Mouse (Mus musculus) frontal cortex, postnatal 25 days (tissue): ENCODE data around the gene Pak3.
A peak's percentile ranks its signal among the peaks of the same experiment; 100 is the strongest.
"Not testable (repeated sequence)": the region's sequence is repeated elsewhere in the genome, so short reads cannot be mapped to it uniquely, and the experiment has no call there.

Experiments
- DNase-seq, 2 experiments: peaks; one replicate each; pipeline ENCODE4 v3.0.0; 2022; ENCODE audit warnings: low spot score in 2 of 2

Pak3 gene

DNA sequence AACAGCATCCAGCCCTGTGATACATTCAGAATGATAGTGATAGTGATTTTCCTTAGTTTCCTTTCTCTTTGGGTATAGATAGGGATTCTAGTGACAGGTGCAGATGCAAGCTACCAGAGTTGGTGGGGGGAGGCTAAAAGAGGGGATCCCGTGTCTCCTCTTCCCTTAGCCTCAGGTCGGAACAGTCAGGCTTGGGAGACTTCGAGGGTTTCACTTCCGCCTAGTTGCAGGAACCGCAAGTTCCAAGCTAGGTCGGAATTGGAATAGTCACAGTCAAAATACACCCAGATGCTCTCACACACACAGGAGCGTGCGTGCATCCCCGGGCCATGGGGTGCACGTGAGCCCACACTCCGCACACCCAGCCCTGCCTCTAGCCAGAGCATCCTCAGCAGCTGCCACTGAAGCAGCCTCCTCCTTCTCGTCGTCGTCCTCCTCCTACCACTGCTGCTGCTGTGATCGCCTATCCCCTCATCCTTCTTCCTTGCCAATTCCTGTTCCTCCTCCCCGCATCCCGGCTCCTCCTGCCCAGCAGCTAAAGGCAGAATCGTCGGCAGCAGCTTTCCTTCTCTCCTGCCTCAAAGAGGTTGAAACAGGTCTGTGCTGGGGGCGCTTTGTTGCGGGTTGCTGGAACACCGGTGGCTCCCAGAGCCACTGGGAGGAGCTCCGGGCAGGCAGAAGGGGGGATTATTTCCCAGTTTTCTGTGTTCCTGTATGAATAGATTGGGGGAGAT lies at the start of gene Pak3:
Pak3 (plus strand) TSS at position 424 of the 734 bp plus-strand sequence.
- peak; percentile 8 to 16 for DNase-seq

GRCm38 (mm10) chrX:143482866-143483265 lies 35.5 kb upstream of the Pak3 start:
- peak; percentile 73 to 100 for DNase-seq

GRCm38 (mm10) chrX:143501053-143501695 lies 17.2 kb upstream of the Pak3 start:
- DNase-seq, result no peak

DNA sequence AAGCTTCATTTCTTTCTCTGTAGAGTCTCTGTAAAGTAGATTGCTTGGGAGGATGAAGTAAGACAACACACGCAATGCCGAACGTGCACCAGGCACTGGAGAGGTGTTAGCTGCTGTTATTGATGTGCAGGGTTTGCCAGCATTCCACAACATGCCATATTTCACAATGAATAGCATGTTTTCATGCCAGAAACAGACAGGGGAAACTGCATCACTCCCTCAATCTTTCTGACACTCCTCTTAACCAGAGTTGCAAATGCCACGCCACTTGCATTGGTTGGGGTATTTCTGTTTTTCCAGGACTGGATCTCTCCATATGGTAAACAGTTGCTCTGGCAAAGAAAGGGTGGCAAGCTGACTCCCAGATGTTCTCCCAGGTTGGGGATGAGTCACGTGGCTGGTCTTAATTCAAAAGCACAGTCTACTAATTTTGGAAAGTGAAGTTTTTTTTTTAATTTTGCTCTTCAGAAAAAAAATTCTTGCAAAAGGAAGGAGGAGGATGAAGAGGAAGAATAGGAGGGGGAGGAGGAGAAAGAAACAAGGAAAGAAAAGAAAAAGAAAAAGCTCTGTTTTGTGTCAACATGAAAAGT lies 16.5 kb upstream of the Pak3 start:
- no peak for DNase-seq

DNA sequence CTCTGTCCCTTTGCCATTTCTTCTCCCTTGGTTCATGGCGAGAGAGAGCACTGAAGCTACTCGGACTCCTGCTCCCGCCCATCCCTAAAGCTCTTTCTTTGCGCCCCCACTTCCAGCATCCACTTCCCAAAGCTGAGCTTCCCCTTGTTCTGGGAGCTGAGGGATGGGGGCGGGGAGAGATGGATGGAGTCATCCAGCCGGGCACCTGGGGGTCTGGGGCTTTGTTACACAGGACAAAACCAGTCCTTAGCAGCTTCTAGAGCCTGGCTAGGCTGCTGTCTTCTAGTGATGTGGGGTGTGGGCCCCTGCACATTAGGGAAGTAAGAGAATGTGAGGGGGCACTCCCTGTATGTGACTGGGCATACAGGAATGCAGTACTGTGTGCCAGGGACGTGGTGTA lies 526 bp downstream of the Pak3 start:
- peak in 1 of 2 experiments; percentile 4 for DNase-seq

GRCm38 (mm10) chrX:143519454-143519853 lies 1.1 kb downstream of the Pak3 start:
- DNase-seq, result not testable (repeated sequence)

- DNase-seq, result no peak
Measured at GRCm38 (mm10) chrX:143520195-143520594, 1.8 kb downstream of the Pak3 start.

DNA sequence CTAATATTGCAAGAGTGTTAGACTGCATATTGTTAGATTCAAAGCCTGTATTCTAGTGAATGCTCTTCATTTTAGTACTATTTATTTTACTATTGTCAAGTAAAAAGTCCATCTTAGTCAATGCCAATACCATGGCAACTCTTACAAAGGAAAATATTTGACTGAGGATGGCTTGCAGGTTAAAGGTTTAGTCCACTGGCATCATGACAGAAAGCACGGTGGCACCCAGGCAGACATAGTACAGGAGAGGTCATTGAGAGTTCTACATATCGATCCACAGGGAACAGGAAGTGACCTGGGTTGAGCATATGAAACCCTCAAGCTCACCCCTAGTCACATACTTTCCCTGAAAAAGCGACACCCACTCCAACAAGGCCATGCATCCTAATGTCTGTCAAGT lies 13.9 kb downstream of the Pak3 start:
- no peak for DNase-seq

GRCm38 (mm10) chrX:143533574-143533973 lies 15.2 kb downstream of the Pak3 start:
- no peak for DNase-seq

DNA sequence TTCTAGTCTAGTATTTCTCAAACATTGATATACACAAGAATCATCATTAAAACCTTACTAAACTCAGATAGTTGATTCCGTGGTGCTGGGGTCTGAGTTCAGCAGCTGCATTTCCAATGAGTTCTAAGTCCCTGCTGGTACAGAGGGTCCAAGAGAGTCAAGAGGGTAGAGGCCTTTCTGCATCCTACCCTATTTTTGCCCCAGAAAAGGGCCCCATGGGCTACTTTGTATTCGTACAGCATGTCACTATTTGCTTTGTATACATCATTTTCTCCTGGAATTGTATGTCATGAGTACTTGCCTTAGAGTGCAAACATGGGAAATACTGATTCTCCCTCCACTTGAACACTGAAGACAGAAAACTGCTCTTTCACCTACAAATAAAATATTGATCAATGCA lies 24.4 kb downstream of the Pak3 start:
- no peak for DNase-seq

DNA sequence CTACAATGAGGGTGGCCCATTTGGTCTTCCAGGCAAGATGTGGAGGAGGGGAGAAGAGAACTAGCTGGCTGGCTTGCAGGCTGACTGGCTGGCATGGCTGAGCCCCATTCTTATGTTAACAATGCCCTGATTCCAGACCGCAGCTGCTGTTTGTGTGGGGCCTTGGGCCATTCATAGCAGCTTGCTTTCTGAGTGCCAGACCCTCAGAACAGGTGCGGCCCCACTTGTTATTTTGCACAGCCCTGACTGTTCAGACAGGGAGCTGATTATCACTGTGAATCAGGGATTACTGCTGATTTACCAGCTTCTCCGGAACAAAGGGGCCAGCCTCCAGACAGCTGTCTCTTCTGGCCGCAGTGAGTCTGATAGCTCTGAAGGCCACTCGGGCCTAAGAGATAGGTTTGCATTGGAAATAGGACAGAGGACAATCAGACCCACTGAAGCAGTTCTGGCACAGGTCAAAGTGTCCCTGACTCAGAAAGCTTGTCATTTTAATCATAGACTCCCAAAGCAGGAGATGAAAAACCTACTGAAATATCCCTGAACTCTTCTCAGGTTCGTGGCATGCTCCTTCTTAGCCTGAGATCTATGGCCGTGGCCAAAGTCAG lies 24.9 kb downstream of the Pak3 start:
- DNase-seq, result no peak

- no peak for DNase-seq
Measured at GRCm38 (mm10) chrX:143573691-143574090, 55.3 kb downstream of the Pak3 start.

DNA sequence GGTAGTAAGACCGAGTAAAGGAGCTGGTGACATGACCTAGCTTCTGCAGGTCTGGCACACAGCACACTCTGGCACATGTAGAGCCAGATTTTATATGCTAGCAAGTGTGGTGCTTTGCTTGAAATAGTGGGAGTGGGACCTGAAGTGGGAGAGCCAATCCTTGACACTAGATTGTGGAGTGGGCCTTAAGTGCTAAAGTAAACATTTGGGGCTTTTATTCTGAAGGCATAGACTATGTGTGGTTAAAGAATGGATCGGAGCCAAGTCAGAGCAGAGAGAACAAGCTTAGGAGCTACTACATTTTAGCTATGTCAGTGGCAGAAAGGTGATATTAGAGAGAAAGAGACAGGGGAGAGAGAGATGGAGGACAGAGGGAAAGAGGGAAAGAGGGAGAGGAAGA lies 61.5 kb downstream of the Pak3 start:
- DNase-seq, result no peak

DNA sequence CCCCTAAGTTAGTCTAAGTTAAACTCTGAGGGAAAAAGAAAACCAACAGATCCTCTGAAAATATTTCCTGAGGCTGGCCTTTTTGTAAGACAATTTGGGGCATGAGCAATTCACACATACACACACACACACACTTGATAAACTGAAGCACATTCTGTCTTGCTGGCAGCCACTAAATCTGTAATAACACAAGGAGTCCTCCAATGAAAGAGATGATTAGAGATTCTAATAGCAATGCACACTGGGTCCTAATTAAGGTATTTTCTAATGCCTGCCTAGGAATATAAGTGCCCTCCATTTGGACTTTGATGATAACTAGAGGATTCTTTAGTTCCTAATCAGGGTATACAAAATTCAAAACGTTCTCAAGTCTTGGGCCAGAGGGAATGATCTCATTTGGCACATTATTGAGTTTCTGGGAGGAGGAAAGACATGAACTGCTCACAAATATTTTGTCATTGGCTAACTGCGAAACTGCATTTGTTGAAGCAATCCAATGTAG lies 62.1 kb downstream of the Pak3 start:
- DNase-seq, result no peak

GRCm38 (mm10) chrX:143606877-143607449 lies 88.6 kb downstream of the Pak3 start:
- DNase-seq, result no peak

- DNase-seq, result no peak
Measured at GRCm38 (mm10) chrX:143618734-143619133, 100.3 kb downstream of the Pak3 start.

GRCm38 (mm10) chrX:143627767-143628166 lies 109.4 kb downstream of the Pak3 start:
- DNase-seq, result no peak

DNA sequence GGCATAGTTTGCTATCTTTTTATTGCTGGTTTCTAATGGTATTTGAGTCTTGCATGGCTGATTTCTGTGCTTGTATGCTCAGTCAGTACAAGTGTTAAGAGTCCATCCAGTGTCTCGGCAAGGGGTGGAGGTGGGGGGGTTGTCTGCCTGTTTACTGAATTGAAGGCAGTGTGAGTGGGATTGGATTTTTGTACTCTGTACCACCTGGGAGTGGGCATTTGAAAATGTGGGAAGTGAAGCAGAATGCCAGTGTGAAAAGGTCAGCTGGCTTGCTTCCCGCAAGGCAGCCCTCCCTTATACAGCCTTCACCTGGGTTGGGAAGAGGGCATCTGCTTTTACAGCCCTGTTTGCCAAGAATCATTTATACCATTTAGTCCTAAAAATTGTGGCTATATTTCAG lies 125.5 kb downstream of the Pak3 start:
- DNase-seq, result no peak

GRCm38 (mm10) chrX:143644807-143645206 lies 126.4 kb downstream of the Pak3 start:
- no peak for DNase-seq

DNA sequence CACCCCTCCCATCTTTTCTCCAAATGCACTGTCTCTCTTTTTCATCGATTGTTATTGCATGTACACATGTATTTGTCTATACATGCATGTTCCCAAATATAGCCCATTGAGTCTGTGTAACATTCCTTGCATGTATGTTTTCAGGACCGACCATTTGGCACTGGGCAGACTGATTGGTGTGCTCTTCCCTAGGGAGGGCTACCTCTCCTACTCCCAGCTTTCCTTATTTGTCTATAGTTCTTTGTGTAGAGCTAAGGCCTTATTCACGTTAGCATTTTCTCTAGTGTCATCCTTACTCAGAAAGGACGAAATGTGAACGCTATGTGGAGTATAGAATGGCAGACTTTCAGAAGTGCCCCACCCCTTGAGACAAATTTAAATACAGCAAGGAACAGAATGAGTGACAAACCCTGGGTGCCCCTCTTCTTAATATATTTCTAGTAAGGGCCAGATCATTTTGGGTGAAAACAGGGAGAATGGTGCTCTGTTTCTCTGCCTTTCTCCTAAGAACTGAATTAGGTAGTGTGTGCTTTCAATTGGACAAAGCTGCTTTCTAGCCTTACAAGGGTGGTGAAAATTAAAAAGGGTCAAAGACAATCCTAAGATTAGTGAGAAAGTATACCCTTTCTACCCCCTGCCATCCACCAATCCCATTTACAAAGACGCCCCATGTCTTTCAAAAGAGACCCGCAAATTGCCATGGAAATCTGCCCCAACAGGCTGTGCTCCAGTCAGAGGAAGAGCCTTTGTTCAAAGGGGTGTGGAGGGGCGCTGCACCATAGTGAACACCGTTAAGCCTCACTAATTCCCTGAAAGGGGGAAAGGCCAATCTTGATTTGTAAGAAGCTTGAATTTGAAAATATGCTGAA lies 136.2 kb downstream of the Pak3 start:
- DNase-seq, result no peak

GRCm38 (mm10) chrX:143655177-143655492 lies 136.7 kb downstream of the Pak3 start:
- no peak for DNase-seq
